Mouse (Mus musculus): ENCODE measurements at regions not wholly inside any gene's neighbourhood (a gene's known extent, or its start where the extent isn't known, plus 50 kb on each side); places are given as distances from the start of the nearest gene placed in this dataset.

GRCm38 (mm10) chr6:126353346-126353745 is 181.9 kb downstream of the Kcna5 start:
- no peak for DNase-seq

DNA sequence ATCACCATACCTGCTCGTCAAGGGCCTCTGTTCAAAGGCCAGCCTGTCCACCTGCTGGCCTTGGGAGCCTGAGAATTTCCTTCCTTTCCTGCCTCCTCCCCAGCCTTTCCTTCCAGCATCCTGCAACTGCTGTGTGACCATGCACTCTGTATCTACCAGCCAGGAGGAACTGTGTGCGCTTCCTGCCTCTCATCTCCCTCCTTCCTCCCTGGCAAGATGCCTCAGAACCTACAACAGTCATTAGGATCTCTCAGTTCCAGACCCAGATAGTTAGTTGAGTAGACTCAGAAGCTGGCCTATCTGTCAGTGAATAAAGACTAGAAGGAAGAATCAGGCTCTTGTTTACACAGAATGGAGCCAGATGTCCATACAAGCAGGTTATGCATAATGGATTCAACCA is 183.8 kb upstream of the Ntf3 start:
- DNase-seq: no peak

DNA sequence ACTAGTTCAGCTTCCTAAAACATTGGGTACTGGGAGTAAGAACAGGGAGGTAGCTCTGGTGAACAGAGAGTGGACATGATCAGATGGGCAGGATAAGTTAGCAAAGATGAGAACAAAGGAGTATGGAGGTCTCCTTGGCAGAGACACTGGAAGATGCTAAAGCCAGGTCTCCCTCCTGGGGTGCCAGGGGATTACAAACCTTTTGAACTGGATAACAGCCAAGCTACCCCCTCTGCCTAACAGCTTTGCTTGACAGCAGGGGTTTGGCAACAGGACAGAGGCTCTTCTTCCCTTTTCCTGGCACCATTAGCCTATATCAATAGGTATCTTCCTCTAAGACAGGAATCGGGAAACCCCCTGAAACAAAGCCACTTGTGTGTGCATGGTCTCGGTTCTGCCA is 183.2 kb upstream of the Ntf3 start:
- DNase-seq: no peak

DNA sequence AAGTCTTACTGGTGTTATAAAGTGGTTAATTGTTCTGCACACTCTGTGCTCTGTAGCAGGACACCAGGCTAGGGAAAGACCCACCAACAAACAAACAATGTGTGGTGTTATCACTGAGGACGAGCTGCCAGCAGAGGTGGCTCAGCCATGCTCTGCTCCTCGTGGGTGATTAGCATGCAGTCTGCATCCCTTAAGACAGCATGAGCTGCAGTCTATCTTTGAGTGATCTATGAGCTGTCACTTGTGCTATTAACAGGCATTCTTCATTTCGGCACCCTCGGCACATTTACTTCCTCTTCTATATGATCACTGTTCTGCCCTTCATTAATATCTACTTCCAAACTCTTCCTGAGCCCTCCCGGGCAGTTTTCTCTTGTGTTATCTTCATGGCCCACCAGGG is 178.5 kb upstream of the Ntf3 start:
- DNase-seq: no peak

DNA sequence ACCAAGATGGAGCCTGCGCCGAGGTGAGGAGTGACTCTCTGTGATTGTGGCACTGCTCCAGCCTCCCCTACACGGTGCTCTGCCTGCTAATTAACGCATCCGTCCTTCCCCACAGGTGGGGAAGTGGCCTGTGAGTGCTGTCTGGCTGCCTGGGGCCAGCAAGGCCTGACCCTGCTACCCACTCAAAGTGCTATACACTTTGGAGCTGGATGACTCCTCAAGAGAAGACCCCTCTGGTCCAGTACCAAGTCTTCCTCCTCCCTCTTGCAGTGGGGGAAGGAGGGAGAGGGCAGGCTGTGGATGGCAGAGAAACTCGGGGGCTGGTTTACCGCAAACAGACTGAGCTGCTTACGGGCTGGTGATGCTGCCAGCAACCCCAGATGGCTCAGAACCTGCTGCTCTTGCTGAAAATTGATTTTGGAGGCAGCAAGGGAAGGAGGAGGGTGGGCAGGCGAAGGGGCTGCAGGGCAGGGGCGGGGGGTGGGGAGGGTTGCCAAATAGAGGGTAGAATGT is 173.4 kb upstream of the Ntf3 start:
- no peak for DNase-seq

DNA sequence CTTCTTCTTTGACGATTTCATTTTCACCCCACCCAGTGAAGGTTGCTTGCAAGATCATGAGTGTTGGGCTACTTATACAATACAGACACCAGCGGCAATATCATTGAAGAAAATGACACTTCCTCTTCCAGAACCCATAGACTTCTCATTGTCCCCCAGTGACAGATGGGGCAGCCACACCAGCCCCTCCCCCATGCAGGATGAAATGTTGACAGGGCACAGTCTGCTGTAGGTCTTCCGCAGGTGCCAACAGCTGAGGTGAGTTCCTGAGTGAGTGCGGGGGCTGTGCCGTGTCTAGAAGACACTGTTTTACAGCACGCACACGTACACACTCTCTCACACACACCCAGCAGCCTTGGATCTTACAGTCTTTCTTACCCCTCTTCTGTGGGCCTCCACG is 171.0 kb upstream of the Ntf3 start:
- DNase-seq: no peak

DNA sequence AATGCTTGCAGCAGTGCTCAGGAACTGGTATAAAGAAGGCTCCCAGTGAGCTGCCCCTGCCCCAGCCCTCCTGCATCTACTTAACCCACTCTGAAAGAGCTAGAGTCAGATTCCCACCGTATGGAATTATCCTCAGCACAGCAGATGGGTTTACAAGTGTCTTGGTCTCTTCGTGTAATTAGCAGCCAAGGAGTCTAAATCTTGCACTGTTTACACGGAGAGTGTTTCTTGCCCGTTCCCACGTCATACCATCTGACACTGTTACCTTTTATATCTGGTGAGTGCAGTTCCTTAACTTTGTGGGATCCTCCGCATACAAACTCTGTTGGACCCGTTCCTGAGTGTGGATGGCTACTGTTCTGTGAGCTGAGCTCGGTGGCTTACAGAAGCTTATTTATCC is 167.5 kb upstream of the Ntf3 start:
- DNase-seq: no peak

- DNase-seq: no peak
Measured at GRCm38 (mm10) chr6:126327187-126327586, 160.5 kb upstream of the Ntf3 start.

DNA sequence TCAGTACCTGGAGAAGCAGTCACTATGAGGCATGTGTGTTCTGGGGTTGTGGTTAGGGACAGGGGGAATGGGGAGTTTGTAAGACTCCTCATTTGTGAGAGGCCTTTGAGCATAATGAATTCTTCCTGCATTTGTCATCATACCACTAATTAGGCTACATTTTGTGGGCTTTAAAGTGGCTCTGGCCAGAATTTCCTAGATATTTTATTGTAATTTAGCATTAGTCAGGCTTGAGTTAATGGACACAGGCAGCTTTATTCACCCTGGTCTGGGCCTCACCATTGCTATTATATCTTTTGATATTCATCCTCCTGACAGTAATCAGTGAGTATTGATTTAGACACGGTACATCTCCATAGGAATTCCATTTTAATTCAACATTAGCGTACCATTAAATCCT is 151.8 kb upstream of the Ntf3 start:
- DNase-seq: no peak

DNA sequence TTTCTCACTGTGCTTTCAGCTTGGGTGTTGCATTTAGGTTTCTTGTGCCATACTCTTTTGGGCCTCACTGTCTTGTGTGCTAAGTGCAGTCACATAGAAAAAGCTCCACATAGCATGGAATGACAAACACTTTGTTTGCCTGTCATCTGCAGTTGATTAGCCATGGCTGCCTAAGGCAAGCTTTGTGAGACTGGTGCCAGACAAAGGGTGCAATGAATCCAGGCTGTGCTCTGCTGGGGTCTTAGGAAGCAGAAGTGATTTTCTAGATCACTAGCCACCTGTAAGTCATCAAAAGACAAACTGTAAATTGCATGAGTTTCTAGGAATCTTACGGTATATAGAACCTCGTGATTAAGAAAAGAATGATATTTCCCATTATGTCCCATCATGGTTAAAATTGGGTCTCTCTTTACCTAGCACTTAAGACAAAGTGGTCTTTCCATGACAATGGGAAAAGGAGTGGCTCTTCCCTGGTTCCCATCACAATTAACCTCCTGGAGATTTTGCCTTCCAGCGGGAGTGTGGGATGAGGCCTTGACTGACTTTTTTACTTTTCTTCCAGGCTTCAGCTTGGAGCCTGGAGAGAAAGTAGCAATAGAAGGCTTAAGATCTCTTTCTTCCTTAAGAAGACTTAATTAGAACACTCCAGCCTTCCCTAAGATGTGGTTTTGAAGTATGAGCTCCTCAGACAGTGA is 144.2 kb upstream of the Ntf3 start:
- no peak for DNase-seq

GRCm38 (mm10) chr6:126303086-126303485 is 136.4 kb upstream of the Ntf3 start:
- no peak for DNase-seq

DNA sequence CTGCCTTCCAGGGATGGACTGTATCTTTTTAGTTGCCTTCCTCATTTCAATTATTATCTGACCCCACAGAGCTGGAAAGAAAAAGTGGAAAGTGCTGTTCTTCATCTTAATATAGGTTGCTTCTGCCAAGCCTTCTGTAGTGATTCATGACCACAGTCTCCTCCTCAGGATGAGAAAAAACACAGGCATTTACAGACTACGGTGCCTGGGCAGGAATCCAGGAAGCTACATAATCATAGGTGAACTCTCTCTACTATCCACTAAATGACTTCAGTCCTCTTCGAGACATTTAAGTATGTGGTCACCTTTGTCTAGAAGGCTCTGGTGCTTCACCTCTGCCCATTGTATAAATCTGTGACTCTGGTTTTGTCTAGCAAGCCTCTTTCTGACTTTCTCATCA is 124.9 kb upstream of the Ntf3 start:
- DNase-seq: no peak

DNA sequence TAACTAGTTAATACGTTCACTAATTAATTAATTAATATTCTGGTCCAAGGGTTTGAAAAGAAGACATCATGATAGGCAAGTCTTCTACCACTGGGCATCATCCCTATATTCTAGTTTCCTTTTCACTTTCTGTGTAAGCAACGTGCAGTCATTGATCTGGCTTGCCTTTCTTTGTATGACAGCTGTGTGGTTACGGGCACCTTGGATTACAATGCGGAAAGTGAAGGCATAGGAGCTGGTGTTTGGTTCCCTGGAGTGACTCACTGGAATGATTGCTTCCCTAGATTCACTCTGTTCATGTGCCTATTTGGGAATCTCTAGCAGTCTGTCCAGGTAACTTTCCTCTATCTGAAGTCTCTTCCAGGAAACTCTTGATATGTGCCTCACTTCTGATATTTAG is 120.5 kb upstream of the Ntf3 start:
- DNase-seq: no peak

- no peak for DNase-seq
Measured at GRCm38 (mm10) chr6:126286201-126286600, 119.5 kb upstream of the Ntf3 start.

- DNase-seq: no peak
Measured at GRCm38 (mm10) chr6:126284409-126284808, 117.7 kb upstream of the Ntf3 start.

DNA sequence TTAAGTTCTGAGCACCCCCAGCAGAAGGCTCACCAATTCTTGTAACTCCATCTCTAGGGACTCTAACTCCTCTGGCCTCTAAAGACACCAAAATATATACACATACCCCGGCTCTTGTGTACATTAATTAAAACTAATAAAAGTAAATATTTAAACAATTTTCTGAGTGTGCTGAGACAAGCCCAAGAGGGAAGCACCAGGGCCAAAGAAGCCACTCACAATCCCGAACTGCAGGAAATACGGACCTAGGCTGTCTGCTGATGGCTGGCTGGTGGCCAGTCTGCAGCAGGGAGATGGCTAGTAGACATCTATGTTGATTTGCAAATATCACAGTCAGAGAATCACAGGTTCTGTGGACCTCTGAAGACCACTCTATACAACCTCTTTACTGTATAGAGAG is 113.6 kb upstream of the Ntf3 start:
- no peak for DNase-seq

DNA sequence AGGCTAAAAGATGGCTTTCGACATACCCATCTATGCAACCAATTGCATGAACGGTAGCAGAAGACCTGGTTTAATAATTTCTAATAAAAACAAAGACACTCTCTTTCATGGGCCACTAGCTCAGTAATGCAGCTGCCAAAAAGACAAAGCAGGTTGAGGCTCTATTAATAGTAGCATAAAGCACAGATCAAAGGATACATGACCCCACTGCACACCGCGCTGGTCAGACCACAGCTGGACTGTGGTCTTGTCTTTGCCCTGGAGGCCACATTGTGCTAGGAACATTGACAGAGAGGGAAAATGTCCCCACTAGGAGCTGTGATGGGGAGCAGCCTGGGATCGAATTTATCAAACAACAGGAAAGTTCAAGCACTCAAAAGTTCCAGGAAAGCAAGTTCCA is 79.3 kb upstream of the Ntf3 start:
- no peak for DNase-seq

DNA sequence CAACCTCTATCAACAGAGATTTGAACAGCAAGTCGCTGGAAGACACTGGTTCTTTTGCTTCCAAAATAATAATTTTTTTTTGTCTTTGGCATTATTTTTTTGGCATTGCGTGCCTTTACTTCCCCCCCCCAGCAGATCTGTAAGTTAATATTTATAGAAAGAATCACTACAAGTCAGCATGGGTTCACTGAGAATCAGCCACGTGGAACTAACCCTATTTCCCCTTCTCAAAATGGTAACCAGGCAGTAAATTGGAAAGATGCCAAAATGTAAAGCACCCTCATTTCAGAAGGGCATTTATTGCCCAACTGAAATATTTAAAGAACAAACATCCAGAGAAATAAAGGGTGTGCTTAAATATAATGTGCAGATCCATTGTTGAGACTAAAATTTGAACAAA is 78.7 kb upstream of the Ntf3 start:
- DNase-seq: no peak

- DNase-seq: peak; percentile 8 to 43
Measured at GRCm38 (mm10) chr6:126242299-126242698, 75.6 kb upstream of the Ntf3 start.

GRCm38 (mm10) chr6:126240256-126240655 is 73.5 kb upstream of the Ntf3 start:
- peak; percentile 20 to 31 for DNase-seq
